Mouse (Mus musculus) stomach, embryonic 14.5 days (tissue): ENCODE data around the gene E330034G19Rik. TPM values are rescaled to one million over a fixed set of nuclear protein-coding genes. Genes with fewer than 3 reads are reported as not detected.

Source experiments
- ATAC-seq: fragments of 200-750 bp; cut with Nextera tagmentation; 2 replicates; pipeline ENCODE4 v1.8.0; 2017; ENCODE audit warnings: low read depth, moderate TSS enrichment; ENCODE audit not compliant: insufficient number of reproducible peaks, insufficient read depth, low FRiP score
- H3K27ac ChIP-seq: fragments of 300-500 bp; sonication (generic); 2 replicates; pipeline ENCODE4 v1.5.1; 2014; ENCODE audit warnings: mild to moderate bottlenecking, low read length, moderate library complexity, mixed read lengths
- H3K27me3 ChIP-seq: fragments of 300-500 bp; sonication (generic); 2 replicates; pipeline ENCODE4 v1.6.1; 2014; ENCODE audit warnings: low read length, control low read depth, mixed read lengths; ENCODE audit not compliant: control insufficient read depth, insufficient read depth
- H3K36me3 ChIP-seq: fragments of 300-500 bp; sonication (generic); 2 replicates; pipeline ENCODE4 v1.6.1; 2014; ENCODE audit warnings: mild to moderate bottlenecking, control low read depth, low read length, moderate library complexity, mixed read lengths; ENCODE audit not compliant: control insufficient read depth, insufficient read depth
- H3K4me1 ChIP-seq: fragments of 300-500 bp; sonication (generic); 2 replicates; pipeline ENCODE4 v1.6.1; 2014; ENCODE audit warnings: low read length, control low read depth, mixed read lengths; ENCODE audit not compliant: control insufficient read depth, insufficient read depth
- H3K4me2 ChIP-seq: fragments of 300-500 bp; sonication (generic); replicated peaks from 2 replicates; pipeline ENCODE4 v1.6.1; 2014; ENCODE audit warnings: low read depth, low read length, control low read depth
- H3K4me3 ChIP-seq: fragments of 300-500 bp; sonication (generic); 2 replicates; pipeline ENCODE4 v1.5.1; 2014; ENCODE audit warnings: low read depth, low read length, control low read depth
- H3K9ac ChIP-seq: fragments of 300-500 bp; sonication (generic); replicated peaks from 2 replicates; pipeline ENCODE4 v1.6.1; 2014; ENCODE audit warnings: low read depth, mild to moderate bottlenecking, control low read depth, low read length, moderate library complexity, mixed read lengths
- H3K9me3 ChIP-seq: fragments of 300-500 bp; sonication (generic); 2 replicates; pipeline ENCODE4 v1.6.1; 2016; ENCODE audit warnings: low read depth, low read length, control low read depth; ENCODE audit not compliant: control insufficient read depth
- WGBS: fragments of 180-500 bp; shearing (Covaris S2); extraction: QIAGEN DNeasy Blood & Tissue Kit; methylation state at CpG from one replicate; pipeline ENCODE4 v1.1.7; 2014; 5-methylcytosine and 5-hydroxymethylcytosine counted together
- polyA plus RNA-seq: library from polyadenylated mRNA; unstranded; fragments of >200 nt; fragmentation: Nextera tagmentation; extraction: Ambion mirVana; gene quantifications from 2 replicates; pipeline ENCODE4 v1.2.1, GENCODE M21; 2014

Gene E330034G19Rik
- polyA plus RNA-seq, 1 experiment from 2014 or later = not detected

DNA sequence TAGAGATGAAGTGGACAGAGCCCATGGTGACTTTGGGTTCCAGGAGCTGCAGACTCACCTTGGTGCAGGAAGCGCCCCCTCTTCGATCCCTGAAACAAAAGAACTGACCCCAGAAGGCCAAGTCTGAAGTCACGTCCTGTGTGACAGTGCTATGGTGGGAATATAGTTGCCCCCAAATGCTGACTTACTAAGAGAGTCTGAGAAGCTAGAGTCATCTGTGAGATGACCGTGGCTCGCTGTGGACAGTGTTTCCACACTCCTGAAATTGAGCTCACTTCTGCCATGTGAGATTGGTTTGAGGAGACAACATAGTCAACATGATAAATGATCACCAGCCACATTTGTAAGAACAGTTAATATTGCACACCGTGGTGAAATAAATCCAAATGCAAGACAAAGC, 30.6 kb upstream of the E330034G19Rik start:
- H3K4me1 ChIP-seq = peaks cover 16% of the 10 kb centered on the region
- no peak overlapping the region for H3K4me3 ChIP-seq
- no peak overlapping the region for H3K4me2 ChIP-seq
- no peaks in the 10 kb centered on the region for H3K36me3 ChIP-seq
- no peak for ATAC-seq
- no peaks in the 10 kb centered on the region for H3K27me3 ChIP-seq
- no peaks in the 10 kb centered on the region for H3K9me3 ChIP-seq
- WGBS = 63% methylated on average over 6 of the region's 6 CpGs
- H3K9ac ChIP-seq = no peak overlapping the region
- H3K27ac ChIP-seq = no peak overlapping the region

DNA sequence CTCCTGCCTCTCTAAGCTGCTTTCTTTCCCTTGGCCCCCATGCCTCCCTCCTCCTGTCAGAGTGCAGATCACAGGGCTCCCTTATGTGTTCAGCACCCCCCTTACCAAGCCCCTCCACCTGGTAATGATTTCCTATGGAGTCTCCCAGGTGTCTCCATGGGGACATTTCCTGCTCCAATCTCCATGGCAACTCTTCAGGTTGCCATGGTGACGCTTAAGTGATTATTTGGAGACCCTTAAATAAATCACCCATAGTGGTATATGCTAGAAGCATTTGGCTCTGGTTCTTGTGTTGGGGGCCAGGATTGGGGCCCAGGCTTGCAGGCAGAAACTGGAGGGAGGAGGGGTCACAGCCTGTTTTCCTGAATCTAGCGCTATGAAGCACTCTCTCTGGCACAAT, 30.1 kb upstream of the E330034G19Rik start:
- no peaks in the 10 kb centered on the region for H3K9me3 ChIP-seq
- H3K4me3 ChIP-seq = no peak overlapping the region
- H3K27me3 ChIP-seq = no peaks in the 10 kb centered on the region
- H3K27ac ChIP-seq = no peak overlapping the region
- WGBS = 31% methylated on average over 2 of the region's 2 CpGs
- no peaks in the 10 kb centered on the region for H3K36me3 ChIP-seq
- ATAC-seq = no peak; the same call in 1 of the 2 replicates
- H3K9ac ChIP-seq = no peak overlapping the region
- peaks cover 16% of the 10 kb centered on the region for H3K4me1 ChIP-seq
- H3K4me2 ChIP-seq = no peak overlapping the region

DNA sequence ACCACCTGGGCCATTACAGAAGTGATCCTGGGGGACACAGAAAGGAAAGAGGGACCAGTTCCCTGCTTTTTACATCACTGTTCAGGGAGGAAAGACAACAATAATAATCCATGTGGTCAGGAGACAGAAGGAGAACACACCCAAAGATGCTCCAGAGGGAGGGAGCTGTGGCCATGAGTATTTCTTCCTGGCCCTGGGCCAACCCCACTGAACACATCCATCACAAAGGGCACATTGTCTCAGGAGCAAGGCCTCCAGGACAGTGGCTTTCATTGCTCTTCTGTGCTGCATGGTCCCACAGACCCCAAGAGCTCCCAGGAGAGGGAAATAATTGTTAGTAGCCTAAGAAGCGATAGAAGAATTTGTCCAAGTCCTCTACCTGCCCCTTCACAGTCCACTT, 23.4 kb upstream of the E330034G19Rik start:
- Histone ChIP-seq H3K4me3 (no peak overlapping the region), H3K36me3 (no peaks in the 10 kb centered on the region), H3K4me2 (no peak overlapping the region), H3K27ac (no peak overlapping the region), H3K9ac (no peak overlapping the region), H3K9me3 (no peaks in the 10 kb centered on the region), H3K4me1 (no peaks in the 10 kb centered on the region), H3K27me3 (no peaks in the 10 kb centered on the region)
- 70% methylated on average over 1 of the region's 1 CpGs for WGBS
- no peak for ATAC-seq

DNA sequence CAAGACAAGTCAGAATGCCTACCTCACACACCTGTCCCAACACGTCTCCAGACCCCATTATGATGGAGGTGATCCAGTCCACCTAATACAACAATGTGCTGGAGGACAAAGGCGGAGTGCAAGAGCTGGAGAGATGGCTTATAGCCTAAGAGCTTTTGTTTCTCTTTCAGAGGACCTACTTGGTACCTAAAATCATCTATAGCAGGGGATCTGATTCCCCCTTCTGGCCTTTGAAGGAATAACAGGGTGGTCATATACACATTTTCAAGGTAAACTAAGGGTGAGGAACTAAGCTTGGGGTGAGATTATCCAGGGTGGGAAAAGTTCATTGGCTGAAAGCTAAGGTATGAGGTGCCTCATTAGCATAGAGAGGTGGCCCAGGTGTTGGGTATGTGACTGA, 19.4 kb upstream of the E330034G19Rik start:
- Histone ChIP-seq H3K4me3 (no peak overlapping the region), H3K9me3 (no peaks in the 10 kb centered on the region), H3K36me3 (no peaks in the 10 kb centered on the region), H3K27me3 (no peaks in the 10 kb centered on the region), H3K27ac (no peak overlapping the region), H3K4me1 (no peaks in the 10 kb centered on the region), H3K9ac (no peak overlapping the region), H3K4me2 (no peak overlapping the region)
- ATAC-seq = peak; percentile 49; the same call in 1 of the 2 replicates
- WGBS = 57% methylated on average over 2 of the region's 2 CpGs

DNA sequence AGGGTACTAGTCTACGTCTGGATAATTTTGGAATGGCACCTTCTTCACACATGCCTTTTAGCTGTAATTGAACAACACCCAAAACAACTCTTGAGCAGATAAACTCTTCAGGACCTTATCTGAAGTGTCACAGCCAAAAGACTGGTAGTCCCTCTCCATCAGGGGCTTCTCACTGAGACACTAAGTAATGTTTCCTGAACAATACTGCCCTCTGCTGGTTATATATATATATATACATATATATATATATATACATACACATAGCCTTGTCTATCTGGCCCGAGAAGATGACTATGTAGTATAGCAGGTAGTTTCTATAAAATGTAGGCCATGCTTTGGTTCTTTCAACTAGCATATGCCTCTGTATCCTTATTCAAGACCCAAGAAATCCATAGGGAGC, 17.5 kb upstream of the E330034G19Rik start:
- 43% methylated on average over 2 of the region's 2 CpGs for WGBS

DNA sequence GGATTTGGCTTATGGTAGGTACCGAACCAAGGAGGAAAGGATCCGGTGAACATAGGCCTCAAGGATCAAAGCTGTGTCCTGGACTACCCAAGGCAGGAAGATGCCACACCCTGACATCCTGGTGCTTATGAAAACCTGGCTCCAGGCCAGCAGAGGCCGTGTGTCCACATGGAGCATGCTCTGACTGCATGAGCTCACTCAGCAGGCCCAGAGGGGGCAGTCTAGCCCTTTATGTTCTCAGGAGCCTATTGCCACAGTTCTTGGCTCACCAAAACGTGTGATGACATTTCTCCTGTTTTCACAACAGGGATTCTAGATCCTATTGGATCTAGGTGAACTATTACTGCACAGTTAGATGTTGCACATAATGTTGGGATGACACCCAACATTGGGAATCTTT, 11.7 kb upstream of the E330034G19Rik start:
- no peaks in the 10 kb centered on the region for H3K4me1 ChIP-seq
- no peaks in the 10 kb centered on the region for H3K9me3 ChIP-seq
- H3K9ac ChIP-seq = no peak overlapping the region
- no peaks in the 10 kb centered on the region for H3K27me3 ChIP-seq
- 69% methylated on average over 4 of the region's 4 CpGs for WGBS
- H3K36me3 ChIP-seq = no peaks in the 10 kb centered on the region
- H3K27ac ChIP-seq = no peak overlapping the region
- no peak for ATAC-seq
- H3K4me3 ChIP-seq = no peak overlapping the region
- H3K4me2 ChIP-seq = no peak overlapping the region

More for the DNA sequence above, 17.5 kb upstream of the E330034G19Rik start:
- no peaks in the 10 kb centered on the region for H3K36me3 ChIP-seq
- H3K27ac ChIP-seq = no peak overlapping the region
- H3K4me2 ChIP-seq = no peak overlapping the region
- no peak overlapping the region for H3K9ac ChIP-seq
- H3K9me3 ChIP-seq = no peaks in the 10 kb centered on the region
- no peak; the same call in 1 of the 2 replicates for ATAC-seq
- H3K27me3 ChIP-seq = no peaks in the 10 kb centered on the region
- no peak overlapping the region for H3K4me3 ChIP-seq
- no peaks in the 10 kb centered on the region for H3K4me1 ChIP-seq

DNA sequence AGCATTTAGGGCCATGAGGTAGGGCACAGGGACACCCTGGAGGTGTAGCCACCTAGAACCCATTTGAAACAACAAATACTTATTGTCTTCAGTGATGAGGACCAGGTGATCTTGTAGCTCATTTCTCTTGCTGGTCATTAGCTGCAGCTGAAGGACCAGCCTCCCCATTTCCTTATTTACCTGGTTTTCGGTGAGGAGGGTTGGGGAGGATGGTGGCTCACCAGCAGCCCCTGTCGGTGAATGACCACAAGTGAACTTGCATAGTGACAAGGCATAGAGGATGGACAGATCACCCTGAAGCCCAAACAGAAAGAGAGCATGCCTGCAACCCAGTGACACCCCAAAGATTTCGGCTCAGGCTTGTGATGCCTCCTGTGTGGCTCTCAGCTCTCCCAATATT, 10.7 kb upstream of the E330034G19Rik start:
- no peak overlapping the region for H3K9ac ChIP-seq
- no peaks in the 10 kb centered on the region for H3K27me3 ChIP-seq
- no peaks in the 10 kb centered on the region for H3K36me3 ChIP-seq
- H3K4me1 ChIP-seq = no peaks in the 10 kb centered on the region
- ATAC-seq = no peak
- H3K4me3 ChIP-seq = no peak overlapping the region
- no peak overlapping the region for H3K4me2 ChIP-seq
- WGBS = 58% methylated on average over 3 of the region's 3 CpGs
- no peaks in the 10 kb centered on the region for H3K9me3 ChIP-seq
- no peak overlapping the region for H3K27ac ChIP-seq

DNA sequence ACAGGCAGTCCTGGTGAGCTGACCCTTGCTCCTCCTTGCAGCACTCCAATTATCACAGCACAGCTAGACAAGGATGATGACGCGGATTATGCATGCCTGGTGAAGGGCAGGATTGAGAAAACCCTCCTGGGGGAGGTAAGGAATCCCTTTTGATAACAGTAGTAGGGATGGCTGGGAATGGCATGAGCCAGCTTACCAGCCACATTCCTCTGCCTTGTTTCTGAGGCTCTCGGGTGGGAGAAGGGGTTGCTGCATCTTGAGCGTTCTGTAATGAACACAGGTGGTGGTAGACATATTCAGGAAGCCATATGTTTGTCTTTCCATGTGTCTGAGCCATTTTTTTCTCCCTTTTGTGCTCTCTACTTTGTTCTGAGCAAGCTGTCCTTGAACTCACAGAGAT, 6.9 kb upstream of the E330034G19Rik start:
- no peaks in the 10 kb centered on the region for H3K36me3 ChIP-seq
- H3K27ac ChIP-seq = no peak overlapping the region
- no peaks in the 10 kb centered on the region for H3K27me3 ChIP-seq
- no peak overlapping the region for H3K4me3 ChIP-seq
- no peak overlapping the region for H3K9ac ChIP-seq
- WGBS = 66% methylated on average over 4 of the region's 4 CpGs
- H3K4me2 ChIP-seq = no peak overlapping the region
- H3K4me1 ChIP-seq = no peaks in the 10 kb centered on the region
- no peak for ATAC-seq
- no peaks in the 10 kb centered on the region for H3K9me3 ChIP-seq

DNA sequence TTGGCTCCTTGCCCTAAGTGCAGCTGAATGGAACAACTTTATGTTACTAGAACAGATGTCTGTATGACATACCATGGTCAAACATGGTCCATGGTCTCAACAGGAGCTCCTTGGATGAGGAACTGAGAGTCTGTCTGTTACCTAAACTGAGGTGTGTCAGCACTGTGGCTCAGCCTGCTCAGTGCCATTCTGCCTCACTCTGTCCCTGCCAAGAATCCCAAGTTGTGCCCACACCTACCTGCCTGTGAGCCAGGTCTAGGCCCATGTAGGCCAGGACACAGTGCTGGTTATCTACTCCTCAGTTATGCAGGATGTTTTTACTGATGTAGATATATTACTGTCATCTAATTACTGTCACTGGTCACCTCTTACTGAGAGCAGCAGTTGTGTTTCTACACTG, 2.3 kb upstream of the E330034G19Rik start:
- no peak for ATAC-seq
- Histone ChIP-seq H3K4me2 (no peak overlapping the region), H3K27me3 (no peaks in the 10 kb centered on the region), H3K9ac (no peak overlapping the region), H3K4me1 (no peaks in the 10 kb centered on the region), H3K27ac (no peak overlapping the region), H3K9me3 (no peaks in the 10 kb centered on the region), H3K36me3 (no peaks in the 10 kb centered on the region), H3K4me3 (no peak overlapping the region)
